Mouse (Mus musculus) fat pad, adult 2 months (tissue): ENCODE results near the gene Zfyve21.

Experiments
- DNase-seq: peaks from one replicate; pipeline ENCODE4 v3.0.0-alpha.2; 2011; ENCODE audit warnings: low read depth, low spot score; ENCODE audit errors: extremely low read depth

Zfyve21 gene

DNA sequence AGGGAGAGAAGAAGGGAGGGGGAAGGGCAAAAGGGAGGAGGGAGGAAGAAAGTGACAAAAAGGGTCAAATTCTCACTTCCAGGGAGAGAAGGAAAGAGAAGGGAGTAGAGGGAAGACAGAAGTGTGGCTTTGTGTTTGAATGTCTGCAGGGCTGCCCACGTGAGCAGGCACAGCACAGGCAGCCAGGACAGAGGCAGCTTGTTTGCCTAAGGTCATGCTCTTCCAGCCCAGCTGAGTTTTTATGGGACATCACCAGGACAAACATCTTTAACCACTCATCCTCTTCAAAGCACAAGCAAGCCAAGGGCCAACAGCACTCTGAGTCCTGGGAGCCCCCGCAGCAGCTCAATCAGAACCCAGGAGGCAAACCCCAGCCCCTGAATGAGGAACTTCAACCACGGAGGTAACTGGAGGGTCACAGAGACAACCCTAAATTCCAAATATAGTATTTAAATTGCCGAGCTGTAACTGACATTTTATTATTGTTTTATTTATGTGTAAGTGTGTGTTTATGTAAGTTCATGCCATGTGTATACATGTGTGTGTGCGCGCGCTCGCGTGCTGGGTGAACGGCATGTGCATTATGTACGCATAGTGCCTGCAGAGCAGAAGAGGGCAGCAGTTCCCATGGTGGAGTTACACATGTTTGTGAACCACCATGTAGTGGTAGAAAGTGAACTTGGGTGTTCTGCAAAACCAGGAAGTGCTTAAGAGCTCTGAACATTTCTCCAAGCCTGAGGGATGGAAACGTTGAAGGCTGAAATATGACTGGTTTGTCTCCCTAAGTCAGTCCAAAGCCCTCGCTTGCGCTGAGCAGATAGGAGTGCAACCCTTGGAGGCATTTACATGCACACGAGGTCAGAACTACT lies 28.8 kb downstream of the Zfyve21 start:
- no peak for DNase-seq

DNA sequence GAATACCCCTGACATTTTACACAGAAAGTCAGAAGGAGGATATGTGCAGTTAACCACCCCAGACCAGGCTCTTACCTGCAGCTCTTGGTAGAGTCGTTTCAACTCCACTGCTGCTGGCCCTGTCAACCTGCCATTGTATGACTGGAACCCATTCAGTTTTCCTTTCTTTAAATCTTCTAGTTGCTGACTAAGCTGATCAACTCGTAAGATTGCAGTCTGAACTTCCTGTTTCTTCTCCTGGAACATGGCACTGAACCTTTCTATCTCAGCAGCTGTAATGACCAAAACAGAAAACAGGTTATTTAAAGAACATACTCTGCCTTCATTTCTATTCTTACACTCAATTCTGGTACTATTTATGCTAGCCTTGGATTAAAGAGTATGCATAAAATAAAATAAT lies 29.5 kb downstream of the Zfyve21 start:
- DNase-seq, result no peak

DNA sequence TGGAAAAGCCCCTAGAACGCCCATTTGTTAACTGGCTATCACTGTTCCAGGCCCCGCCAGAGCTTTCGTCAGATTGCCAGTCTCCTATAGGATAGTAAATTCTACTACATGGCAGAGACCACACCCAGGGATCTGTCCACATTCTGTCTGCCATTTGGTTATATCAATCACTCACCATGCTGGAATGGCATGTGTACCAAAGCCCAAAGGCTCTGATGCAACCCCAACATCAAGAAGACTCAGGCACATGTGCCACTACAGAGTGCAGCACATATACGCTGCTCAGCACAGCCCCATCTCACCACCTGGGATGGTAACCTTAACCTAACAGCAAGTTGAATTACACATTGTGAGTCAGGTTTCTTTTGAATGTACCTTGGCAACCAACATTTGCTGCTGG lies 32.0 kb downstream of the Zfyve21 start:
- DNase-seq, result no peak

DNA sequence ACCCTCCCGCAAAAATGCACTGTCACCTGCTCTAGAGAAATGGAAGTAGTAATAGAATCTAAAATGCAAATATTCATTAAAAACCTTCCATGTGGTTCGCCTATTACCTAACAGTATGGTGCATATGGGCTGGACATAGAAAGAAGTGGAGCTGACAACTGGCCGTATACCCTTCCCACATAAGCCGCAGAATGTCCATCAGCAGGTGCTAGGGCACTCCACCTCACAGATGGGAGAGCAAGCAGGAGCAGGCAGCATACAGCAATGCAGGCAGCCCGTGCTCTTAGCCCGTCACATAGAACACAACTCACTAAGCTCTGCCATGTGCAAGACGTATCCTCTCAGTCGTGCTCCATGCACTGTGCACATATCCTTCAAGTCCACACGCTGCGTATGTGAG lies 32.8 kb downstream of the Zfyve21 start:
- no peak for DNase-seq

DNA sequence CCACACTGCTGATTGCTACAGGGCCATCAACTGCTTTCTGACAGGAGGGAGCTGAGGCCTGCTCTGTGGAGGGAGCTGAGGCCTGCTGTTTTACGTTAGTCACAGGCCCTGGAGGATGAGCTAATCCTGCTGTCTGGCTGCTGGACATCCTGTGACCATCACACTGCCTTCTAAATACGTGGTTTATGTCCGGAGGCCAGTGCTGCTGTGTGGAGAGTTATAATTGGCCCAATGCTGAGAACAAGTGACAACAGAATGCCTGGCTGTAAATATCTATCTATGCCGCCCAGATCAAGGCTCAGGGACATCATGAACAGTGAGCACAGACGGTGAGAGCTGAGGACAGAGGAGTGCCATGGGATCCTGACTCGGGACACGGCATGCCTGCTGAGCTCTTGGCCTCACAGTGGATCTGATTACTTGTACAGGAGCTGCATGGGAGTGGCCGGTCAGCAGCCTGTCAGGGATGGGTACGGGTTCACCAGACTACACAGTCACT lies 34.4 kb downstream of the Zfyve21 start:
- DNase-seq, result no peak

DNA sequence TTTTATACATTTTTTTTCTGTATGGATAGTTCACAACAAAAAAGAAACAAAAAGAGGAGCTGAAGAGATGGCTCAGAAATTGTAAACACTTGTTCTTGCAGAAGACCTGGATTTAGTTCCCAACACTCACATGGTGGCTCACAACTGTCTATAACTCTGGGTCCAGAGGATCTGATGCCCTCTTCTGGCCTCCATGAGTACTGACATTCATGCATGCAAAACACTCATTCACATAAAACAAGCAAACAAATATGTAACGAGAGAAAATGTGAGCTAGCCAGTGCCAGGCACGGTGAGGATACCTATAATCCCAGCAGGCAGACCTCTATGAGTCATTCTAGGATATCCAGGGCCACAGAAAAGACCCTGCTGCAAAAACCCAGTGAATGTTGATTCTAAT lies 37.3 kb downstream of the Zfyve21 start:
- DNase-seq, result no peak

DNA sequence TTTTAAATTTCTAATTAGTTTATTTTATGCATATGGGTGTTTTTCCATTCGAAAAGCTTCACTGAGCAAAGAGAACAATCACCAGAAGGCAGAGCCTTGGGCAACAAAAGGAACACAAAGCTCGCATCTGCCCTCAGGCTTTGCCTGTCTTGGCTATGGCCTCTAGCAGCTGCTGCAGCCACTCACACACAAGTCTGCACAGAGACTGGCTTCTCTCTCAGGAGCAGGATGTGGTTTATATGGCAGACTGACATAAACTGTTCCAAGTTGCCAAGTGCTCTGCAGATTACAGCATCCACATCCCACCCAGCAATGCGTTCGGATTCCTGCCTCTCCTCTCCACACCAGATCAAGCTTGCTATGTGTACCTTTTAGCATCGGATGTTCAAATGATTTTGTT lies 37.8 kb downstream of the Zfyve21 start:
- DNase-seq, result no peak

DNA sequence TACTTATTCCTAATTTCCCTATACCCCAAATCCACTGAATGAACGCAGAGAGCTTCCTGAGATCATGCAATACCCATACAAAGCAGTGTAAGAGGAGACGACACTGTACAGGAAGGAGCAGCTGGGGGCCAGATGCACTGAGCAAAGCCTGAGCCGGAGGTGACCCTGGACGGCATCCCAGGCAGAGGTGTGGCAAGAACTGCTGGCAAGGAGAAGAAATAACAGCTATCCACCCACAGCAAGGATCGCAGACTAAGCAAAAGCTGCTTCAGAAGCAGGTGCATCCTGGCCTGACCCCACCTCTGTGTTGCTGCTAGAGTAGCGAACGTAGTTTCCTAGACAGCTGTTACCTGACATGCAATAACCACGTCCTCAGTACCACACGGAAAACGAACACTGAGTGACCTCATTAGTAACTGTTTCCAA lies 39.1 kb downstream of the Zfyve21 start:
- peak; percentile 63 for DNase-seq

DNA sequence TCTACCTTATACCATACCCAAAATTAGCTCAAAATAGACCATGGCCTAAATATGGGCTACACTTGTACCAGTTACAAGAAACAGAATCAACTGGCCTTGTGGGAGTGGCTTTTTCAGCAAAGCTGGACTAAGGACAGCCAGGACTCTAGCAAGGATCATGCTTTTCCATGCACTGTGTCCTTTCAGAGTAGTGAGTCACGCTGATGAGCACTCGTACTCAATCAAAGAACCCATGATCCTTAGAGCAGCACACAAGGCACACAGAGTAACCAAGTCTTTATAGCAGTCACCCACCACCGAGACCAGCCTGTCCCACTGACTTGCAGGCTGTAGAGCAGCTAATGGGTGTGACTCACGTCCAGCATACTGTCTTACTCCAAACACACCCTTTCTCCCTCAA lies 39.6 kb downstream of the Zfyve21 start:
- no peak for DNase-seq

DNA sequence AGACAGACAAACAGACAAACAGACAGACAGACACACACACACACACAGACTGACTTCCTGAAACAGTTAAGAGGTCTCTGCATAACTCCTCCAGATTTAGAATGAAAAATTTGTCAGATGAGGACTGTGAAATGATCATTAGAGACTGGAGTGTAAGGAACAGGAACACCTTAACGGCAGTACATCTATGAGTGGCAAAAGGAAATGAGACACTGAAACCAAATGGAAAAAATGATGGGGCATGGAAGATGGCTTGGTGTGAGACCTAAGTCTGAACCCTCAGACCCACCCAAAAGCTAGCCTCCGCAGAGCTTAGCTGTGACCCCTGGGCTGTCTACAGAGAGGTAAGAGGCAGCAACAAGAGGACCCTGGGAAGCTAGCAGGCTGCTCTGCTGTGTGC lies 41.5 kb downstream of the Zfyve21 start:
- no peak for DNase-seq

DNA sequence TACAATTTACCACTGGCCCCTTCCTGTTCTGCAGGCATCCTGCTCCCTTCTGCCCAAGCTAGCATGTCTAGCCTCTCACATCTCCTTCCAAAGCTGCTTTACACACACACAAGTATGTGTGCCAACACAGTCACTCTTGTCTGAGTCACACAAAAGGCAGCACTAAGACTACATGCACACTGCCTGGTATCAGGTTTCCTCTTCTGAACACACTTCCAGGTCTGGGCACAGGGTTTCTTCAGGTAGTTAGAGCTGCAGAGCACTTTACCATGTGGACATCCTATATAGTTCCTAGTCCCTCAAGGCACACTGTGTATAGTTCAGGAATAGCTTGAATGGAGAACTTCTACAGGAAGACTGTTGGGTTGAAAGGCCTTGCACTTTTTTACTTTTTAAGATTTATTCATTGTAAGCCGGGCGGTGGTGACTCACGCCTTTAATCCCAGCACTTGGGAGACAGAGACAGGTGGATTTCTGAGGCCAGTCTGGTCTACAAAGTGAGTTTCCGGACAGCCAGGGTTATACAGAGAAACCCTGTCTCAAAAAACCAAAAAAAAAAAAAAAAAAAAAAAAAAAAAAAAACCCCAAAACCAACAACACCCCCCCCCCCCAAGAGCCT lies 50.3 kb downstream of the Zfyve21 start:
- no peak for DNase-seq

DNA sequence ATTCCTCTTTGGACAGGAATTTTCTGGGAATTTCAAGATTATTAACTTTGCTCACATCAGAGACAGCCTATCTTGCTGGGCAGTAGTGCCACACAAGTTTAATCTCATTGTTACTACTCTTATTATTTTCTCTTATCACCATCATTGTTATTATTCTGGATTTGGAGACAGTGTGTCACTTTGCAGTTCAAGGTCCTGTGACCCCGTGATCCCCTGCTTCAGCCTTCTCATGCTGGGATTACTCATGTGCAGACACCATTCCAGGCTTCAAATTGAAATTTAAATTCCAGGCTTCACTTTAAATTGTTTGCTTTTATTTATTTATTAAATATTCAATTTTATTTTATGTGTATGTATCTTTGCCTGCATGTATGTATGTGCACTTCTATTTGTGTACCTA lies 55.8 kb downstream of the Zfyve21 start:
- no peak for DNase-seq

DNA sequence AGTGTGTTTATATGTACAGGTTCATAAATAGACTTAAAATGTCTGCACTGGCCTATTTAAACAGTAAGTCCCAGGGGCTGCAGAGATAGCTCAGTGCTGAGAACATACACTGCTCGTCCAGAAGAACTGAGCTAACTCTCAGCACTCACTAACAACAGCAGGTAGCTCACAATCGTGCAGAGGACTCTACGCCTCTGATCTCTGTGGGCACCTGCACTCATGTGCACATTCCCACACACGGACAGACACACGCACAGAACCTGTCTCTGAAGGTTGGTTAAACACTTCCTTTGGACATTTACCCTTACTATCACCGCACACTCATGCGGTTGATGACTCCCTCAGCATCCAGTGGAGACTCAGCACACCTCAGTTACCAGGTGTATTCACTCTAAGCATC lies 56.8 kb downstream of the Zfyve21 start:
- no peak for DNase-seq

DNA sequence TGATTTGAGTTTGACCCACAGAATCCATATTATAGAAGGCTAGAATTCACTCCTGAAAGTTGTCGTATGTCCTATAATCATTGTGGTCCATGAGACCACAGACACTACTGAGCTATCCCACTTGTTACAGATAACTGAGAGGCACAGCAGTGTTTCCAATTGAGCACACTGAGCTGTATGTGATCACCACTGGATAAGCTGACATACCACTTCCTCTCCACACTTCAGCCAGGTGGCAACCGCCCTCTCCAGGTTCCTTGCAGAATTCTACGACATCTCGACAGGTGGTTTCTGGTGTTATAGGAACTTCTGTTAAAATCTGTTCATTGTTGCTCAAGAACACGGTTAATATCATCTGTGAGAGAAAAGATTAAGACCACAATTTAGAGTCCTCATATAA lies 58.1 kb downstream of the Zfyve21 start:
- DNase-seq, result no peak

DNA sequence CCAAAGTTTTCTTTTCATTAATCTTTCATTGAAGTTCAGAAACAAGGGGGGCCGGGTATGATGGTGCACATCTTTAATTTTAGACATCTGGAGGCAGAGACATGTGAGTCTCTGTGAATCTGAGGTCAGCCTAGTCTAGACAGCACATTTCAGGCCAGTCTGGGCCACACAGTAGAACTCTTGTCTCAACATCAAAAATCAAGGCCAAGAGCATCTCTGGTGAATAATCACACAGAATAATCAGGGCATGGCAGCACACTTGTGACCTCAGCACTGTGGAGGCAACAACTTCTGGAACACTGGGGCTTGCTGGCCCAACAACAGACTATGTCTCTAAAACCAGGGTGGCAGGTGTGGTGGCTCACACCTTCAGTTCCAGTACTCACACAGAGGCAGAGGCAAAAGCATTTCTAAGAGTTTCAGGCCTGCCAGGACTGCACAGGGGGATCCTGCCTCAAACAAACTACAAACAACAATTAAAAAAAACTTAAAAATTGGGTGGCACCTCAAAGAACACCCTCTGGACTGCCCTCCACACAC lies 60.7 kb downstream of the Zfyve21 start:
- no peak for DNase-seq

DNA sequence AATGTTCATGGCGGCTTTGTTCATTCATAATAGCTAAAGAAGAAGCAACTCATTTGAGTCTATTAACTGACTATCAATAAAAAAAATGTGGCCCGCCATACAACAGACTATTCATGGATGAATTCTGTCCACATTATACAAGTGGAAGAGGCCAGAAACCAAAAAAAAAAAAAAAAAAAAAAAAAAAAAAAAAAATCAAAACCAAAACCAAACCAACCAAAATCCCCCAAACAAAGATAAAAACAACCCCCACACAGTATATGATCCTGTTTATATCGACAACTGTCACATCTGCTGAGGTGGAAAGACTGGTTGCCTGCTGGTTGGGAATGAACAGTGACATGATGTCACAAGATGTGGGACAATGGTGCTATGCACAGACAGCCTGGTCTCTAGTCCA lies 61.5 kb downstream of the Zfyve21 start:
- DNase-seq, result no peak

DNA sequence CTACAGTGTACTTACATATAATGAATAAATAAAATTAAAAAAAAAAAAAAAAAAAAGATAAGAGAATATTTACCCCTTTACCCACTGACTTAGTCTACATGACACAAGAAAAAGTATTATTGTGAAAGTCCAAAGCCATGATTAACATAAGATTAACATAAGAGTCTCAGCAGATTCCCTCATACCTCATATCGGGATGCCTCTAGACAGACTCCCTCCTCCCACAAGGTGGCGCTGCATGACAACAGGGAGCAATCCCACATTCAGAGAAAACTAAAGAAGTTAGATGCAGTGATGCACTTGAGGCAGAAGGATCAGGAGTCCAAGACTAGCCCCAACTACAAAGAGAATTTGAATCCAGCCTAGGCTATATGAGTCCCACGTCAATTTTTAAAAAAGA lies 64.2 kb downstream of the Zfyve21 start:
- no peak for DNase-seq
